Mouse (Mus musculus) bone marrow macrophage, adult 2 months (primary cell): ENCODE results near the gene Ttc7b. TPM values are rescaled to one million over a fixed set of nuclear protein-coding genes. Genes with fewer than 3 reads are reported as not detected.

Experiments
- H3K27ac ChIP-seq: 2 replicates; pipeline ENCODE4 v1.5.1; 2012; ENCODE audit warnings: low read depth, low read length; ENCODE audit not compliant: insufficient read depth
- H3K4me1 ChIP-seq: 2 replicates; pipeline ENCODE4 v1.6.1; 2012; ENCODE audit warnings: low read length; ENCODE audit not compliant: control insufficient read depth, insufficient read depth
- H3K4me3 ChIP-seq: 2 replicates; pipeline ENCODE4 v1.5.1; 2012; ENCODE audit warnings: mild to moderate bottlenecking, low read length, moderate library complexity; ENCODE audit not compliant: insufficient read depth
- CTCF ChIP-seq: IDR thresholded peaks from 2 replicates; pipeline ENCODE4 v1.5.1; 2012; ENCODE audit warnings: low read depth, mild to moderate bottlenecking, low read length, moderate library complexity
- POLR2A ChIP-seq: IDR thresholded peaks from 2 replicates; pipeline ENCODE4 v1.6.1; 2012; ENCODE audit warnings: mild to moderate bottlenecking, low read depth, low read length, borderline replicate concordance
- polyA plus RNA-seq: library from polyadenylated mRNA; stranded (reverse); fragments of >200 nt; gene quantifications from 2 replicates; pipeline ENCODE4 v1.2.4, GENCODE M21; 2012; ENCODE audit not compliant: missing spikeins, insufficient read depth, insufficient read length

Gene Ttc7b
- 18.8 and 19.4 TPM in 2 replicates for polyA plus RNA-seq

DNA sequence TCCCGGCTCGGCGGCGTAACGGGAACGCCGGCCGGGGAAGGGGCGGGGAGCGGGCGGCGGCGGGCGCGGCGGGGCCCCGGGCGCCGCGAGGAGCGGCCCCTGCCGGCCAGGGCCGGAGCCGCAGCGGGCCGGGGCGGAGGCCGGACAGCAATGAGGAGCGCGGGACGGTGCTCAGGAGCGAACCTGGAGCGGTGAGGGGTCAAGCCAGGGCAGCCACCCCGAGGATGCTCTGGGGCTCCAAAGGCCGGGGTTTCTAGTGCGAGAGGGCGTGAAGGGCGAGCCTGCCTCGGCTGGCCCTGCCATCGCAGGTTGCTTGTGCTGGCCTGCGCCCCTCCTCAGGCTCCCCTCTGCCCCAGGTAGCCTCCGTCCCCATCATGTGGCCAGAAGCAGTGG, at the start of gene Ttc7b:
TSS of gene Ttc7b (minus strand) at position 33 of the 393 bp plus-strand sequence.
- TF ChIP-seq CTCF (no peak), POLR2A (no peak)
- H3K27ac ChIP-seq = peak within 1 kb of the TSS; percentile 61
- peak within 1 kb of the TSS; percentile 94 for H3K4me3 ChIP-seq
- H3K4me1 ChIP-seq = peaks cover 19% of the 10 kb centered on the region

DNA sequence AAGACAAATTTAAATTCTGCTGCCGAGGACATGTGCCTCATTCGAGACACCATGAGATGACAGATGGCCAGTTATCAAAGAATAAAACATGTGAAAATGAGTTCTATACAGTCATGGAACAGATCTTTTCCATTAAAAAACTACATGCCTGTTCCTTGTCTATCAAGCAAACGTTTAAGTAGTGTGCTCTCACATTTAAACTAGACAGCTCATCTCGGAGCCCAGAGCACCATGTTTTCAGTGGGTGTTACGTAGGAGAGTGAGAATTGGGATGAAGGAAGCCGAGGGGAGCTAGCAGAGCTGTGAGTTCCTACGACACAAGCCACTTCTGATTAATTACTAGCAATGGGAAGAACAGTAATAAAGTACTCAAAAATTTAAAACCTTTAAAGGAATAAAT, 48.2 kb upstream of the Ttc7b start:
- Histone ChIP-seq H3K4me3 (no peak overlapping the region), H3K4me1 (peaks cover 7% of the 10 kb centered on the region), H3K27ac (no peak overlapping the region)
- TF ChIP-seq POLR2A (no peak), CTCF (no peak)

DNA sequence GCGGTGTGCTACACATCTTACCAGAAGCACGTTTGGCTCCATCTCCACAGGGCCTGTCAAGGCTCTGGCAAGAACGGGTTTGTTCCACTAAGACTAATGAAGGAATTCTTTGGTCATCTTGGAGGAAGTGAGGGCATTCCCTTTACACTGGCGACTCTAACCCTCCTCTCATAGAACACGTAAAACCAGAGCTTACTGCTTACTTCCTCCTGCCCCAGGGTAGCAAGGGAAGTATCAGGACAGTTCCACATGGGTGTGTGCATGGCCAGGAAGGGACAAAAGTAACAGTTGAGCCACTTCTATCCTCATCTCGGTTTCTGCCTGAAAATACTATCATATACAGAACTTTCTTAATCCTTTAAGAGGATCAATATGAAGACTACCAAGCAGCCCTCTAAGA, 47.5 kb upstream of the Ttc7b start:
- Histone ChIP-seq H3K4me3 (no peak overlapping the region), H3K4me1 (peaks cover 7% of the 10 kb centered on the region), H3K27ac (peak overlapping the region; percentile 22; the same call in 1 of the 2 replicates)
- TF ChIP-seq CTCF = no peak
- TF ChIP-seq POLR2A = no peak

DNA sequence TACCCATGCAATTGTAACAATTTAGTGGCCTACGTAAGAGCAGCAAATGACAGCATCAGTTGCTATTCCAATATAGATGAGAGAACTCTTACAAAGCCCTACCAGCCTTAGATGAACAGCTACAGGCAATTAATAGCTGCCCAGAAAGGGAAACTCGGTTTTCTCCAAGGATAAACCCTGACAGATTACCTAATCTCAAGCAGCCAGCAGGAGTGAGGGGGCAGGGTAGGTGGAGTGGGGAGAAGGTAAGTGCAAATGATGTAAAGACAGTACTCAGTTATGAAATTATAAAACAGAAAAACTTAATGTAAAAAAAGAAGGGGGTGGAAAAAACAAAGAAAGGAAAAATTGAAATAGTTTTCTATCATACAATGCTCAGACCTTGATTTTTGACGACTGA, 47.0 kb upstream of the Ttc7b start:
- H3K4me1 ChIP-seq = peaks cover 7% of the 10 kb centered on the region
- no peak overlapping the region for H3K4me3 ChIP-seq
- no peak overlapping the region for H3K27ac ChIP-seq
- TF ChIP-seq CTCF (no peak), POLR2A (no peak)

DNA sequence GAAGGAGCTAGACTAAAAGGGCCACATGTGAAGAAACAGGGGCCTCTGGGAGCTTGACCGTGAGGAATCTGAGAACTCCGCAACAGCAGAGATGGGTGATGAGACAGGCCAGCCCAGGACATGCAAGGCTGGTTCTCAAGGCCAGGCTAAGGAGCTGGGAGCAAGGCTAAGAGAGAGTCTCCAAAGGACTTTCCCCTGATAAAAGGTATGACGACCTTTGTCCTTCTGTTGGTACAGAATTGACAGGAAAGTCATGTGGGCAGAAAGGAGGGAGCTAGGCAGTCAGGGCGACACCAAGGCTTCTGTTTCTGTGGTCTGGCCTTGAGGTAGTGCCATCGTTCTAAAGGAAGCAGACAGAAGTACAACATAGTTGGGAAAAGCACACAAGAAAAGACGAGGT, 33.0 kb upstream of the Ttc7b start:
- no peak overlapping the region for H3K27ac ChIP-seq
- no peak overlapping the region for H3K4me3 ChIP-seq
- TF ChIP-seq POLR2A (no peak), CTCF (no peak)
- no peaks in the 10 kb centered on the region for H3K4me1 ChIP-seq

DNA sequence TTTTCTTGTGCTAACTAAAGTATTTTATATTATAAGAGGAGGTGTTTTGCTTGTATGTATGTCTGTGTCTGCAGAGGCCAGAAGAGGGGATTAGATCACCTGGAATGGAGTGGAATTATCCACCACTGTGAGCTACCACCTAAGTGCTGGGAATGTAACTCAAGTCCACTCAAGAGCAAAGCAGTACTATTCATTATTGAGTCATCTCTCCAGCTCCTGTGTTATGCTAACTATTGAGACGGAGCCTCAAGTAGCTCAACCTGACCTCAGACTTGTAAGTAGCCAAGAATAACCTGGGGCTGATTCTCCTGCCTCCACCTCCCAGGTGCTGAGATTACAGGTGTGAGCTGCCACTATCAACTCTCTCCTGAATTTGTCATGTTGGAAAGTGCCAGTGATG, 31.3 kb upstream of the Ttc7b start:
- H3K4me1 ChIP-seq = no peaks in the 10 kb centered on the region
- H3K4me3 ChIP-seq = no peak overlapping the region
- TF ChIP-seq POLR2A = no peak
- no peak for TF ChIP-seq CTCF
- no peak overlapping the region for H3K27ac ChIP-seq

DNA sequence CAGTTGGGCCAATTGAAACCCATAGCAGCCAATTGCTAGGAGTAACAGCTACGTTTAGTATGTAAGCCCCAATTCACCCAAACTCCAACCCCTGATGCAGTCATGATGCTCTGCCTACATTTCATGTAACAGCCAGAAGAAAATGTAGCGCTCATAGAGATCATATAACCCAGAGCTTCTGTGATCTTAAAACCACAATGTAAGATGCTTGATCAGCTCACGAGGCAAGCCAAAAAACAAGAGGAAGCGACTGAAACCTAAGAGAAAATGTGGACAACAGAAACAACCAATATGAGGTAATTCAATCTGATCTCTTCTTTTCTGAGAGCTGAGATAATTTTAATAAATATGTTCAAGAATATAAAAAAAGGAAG, 23.6 kb upstream of the Ttc7b start:
- peaks cover 22% of the 10 kb centered on the region for H3K4me1 ChIP-seq
- no peak overlapping the region for H3K4me3 ChIP-seq
- no peak for TF ChIP-seq CTCF
- no peak for TF ChIP-seq POLR2A
- H3K27ac ChIP-seq = no peak overlapping the region

DNA sequence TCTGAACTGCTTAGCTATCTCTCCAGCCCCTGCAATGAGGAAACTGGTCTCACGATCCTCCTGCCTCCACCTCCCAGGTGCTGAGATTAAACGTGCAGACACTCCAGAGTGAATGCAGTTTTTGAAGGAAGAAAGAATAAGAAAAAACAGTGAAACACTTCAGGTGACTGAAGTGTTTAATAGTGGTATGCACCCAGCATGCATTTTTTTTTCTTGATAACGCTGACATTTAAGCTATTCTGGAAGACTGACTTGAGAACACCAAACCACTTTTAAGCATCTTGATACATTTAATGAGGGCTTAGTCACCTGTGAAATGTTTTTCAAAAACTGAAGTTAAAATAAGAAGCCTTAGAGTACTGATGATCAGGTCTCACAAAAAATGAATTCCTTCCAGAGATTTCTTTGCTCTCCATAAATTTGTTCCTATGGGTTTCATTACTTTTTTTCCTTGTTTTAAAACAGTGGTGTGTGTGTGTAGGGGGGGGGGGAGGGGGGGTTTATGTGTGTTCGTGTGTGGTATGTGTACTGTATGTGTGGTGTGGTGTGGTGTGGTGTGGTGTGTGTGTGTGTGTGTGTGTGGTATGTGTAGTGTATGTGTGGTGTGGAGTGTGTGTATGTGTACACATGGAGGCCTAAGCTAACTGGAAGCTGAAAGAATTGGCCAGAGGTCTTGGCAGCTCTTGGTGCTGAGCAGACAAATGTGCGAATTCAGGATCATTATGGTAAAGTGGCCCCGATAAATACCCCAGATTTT, 23.0 kb upstream of the Ttc7b start:
- Histone ChIP-seq H3K27ac (no peak overlapping the region), H3K4me1 (peaks cover 28% of the 10 kb centered on the region), H3K4me3 (no peak overlapping the region)
- TF ChIP-seq POLR2A = no peak
- TF ChIP-seq CTCF = no peak

DNA sequence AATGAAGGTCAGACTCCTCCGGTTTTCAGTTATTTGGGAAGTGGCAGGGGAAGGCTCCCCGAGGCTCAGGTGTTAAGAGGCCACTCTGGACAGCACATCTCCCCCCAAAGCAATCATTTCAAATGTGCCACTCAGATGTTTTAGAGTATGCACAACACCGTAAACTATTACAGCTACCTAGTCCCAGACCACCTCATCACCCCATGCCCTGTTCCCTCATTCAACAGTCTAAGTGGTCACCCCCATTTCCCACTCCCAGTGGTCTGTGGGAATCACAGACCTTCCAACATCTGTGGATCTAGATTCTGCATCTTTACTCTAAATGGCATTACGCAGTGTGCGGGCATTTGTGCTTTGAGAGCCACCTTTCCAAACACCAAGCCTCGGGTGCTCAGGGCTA, 21.9 kb upstream of the Ttc7b start:
- H3K4me1 ChIP-seq = peaks cover 36% of the 10 kb centered on the region
- TF ChIP-seq CTCF = no peak
- TF ChIP-seq POLR2A = no peak
- H3K4me3 ChIP-seq = no peak overlapping the region
- no peak overlapping the region for H3K27ac ChIP-seq

DNA sequence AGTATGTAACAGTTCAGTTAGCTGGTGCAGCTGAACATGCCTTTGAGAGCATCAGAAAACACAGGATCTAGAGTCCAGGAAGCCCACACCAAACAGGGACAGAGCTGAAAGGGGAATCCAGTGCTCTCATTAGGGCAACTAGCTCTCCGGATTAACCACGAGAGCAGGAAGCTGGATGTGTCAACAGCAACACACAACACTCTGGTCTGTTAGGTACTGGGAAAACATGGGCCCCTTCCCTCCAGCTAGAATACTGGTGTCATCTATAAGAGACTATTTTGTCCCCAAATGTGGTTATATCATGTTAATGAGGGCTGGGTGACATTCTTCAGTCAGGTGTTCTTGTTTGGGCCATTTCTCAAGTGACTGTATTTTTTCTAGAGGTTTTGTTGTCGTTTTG, 21.4 kb upstream of the Ttc7b start:
- Histone ChIP-seq H3K4me1 (peaks cover 40% of the 10 kb centered on the region), H3K4me3 (no peak overlapping the region)

More for the DNA sequence above, 21.4 kb upstream of the Ttc7b start:
- H3K27ac ChIP-seq = no peak overlapping the region
- TF ChIP-seq CTCF (no peak), POLR2A (no peak)
